ENCODE assay signal across 16 mouse cellular contexts in genomic region chr14:30326226-30326625, GRCm38 (mm10).
A peak's percentile ranks its signal among the peaks of the same experiment; 100 is the strongest.
DNase-seq lines count a peak whose midpoint lies in the region; ATAC-seq lines count a peak whose summit lies in the region.
"Had no signal": no experiment of that assay in that cellular context is flagged by ENCODE, and none has a peak within 500 bp of the region (broad histone marks: within the 10 kb centered on the region; RNA-seq: fewer than 3 reads in every experiment).

No protein-coding gene starts in this region.

- peaks cover 14% of the 10 kb centered on the region for H3K4me1 ChIP-seq in kidney, embryonic 16.5 days (ENCODE audit: insufficient read depth, low read length)
- H3K4me1 ChIP-seq in heart, embryonic 13.5 days = peaks cover 33% of the 10 kb centered on the region
- H3K4me1 ChIP-seq: hindbrain, embryonic 15.5 days had no signal

- peak overlapping the region; percentile 22; the same call in 1 of the 2 replicates for H3K27ac ChIP-seq in kidney, embryonic 16.5 days (ENCODE audit: low read length)
- H3K27ac ChIP-seq in heart, embryonic 13.5 days (replicated peaks) = peak overlapping the region; percentile 67
- H3K27ac ChIP-seq: hindbrain, embryonic 15.5 days; layer of hippocampus, adult 2 months had no signal

- H3K36me3 ChIP-seq in kidney, embryonic 16.5 days (ENCODE audit: insufficient read depth, low read length) = no peaks in the 10 kb centered on the region
- H3K36me3 ChIP-seq in heart, embryonic 13.5 days = no peaks in the 10 kb centered on the region
- H3K36me3 ChIP-seq: hindbrain, embryonic 15.5 days had no signal

- no peaks in the 10 kb centered on the region for H3K9me3 ChIP-seq in kidney, embryonic 16.5 days (ENCODE audit: low read length)
- H3K9me3 ChIP-seq in heart, embryonic 13.5 days = no peaks in the 10 kb centered on the region
- H3K9me3 ChIP-seq: hindbrain, embryonic 15.5 days had no signal

- H3K9ac ChIP-seq in kidney, embryonic 16.5 days (replicated peaks; ENCODE audit: low read length) = no peak overlapping the region
- H3K9ac ChIP-seq in heart, embryonic 13.5 days = no peak overlapping the region
- H3K9ac ChIP-seq: hindbrain, embryonic 15.5 days had no signal

- intact Hi-C loops in heart, postnatal 36 days (cut with DNase I) = no loop called here

- H3K4me3 ChIP-seq in kidney, embryonic 16.5 days (ENCODE audit: low read length) = no peak overlapping the region
- H3K4me3 ChIP-seq in heart, embryonic 13.5 days = no peak overlapping the region
- H3K4me3 ChIP-seq: erythroblast, embryonic 14.5 days; hindbrain, embryonic 15.5 days; layer of hippocampus, adult 2 months had no signal

- peak; percentile 6 for DNase-seq in heart, adult 8-10 months (ENCODE audit: low spot score)
- DNase-seq in heart, postnatal 36 days = no peak
- DNase-seq in kidney, adult 11 months = no peak
- peak; percentile 8 for DNase-seq in lung, postnatal 25 days (ENCODE audit: low spot score)
- DNase-seq in urinary bladder, postnatal 25 days (ENCODE audit: low spot score) = no peak
- DNase-seq in right cerebral cortex, postnatal 25 days = no peak
- DNase-seq: cerebellum, adult 18-20 months; liver; midbrain, embryonic 14.5 days; thymus, postnatal 4 days had no signal

- WGBS in kidney, embryonic 16.5 days = 51% methylated on average over 4 of the region's 4 CpGs
- 54% methylated on average over 4 of the region's 4 CpGs for WGBS in heart, embryonic 13.5 days

- H3K4me2 ChIP-seq in kidney, embryonic 16.5 days (replicated peaks; ENCODE audit: low read depth, low read length) = no peak overlapping the region
- H3K4me2 ChIP-seq in heart, embryonic 13.5 days = no peak overlapping the region
- H3K4me2 ChIP-seq: hindbrain, embryonic 15.5 days had no signal

- ATAC-seq in kidney, embryonic 16.5 days (ENCODE audit: low FRiP score, low TSS enrichment) = no peak
- no peak for ATAC-seq in heart, embryonic 13.5 days (ENCODE audit: extremely low read depth, insufficient number of reproducible peaks, low FRiP score, low TSS enrichment)
- ATAC-seq: Patski had no signal

- H3K27me3 ChIP-seq in kidney, embryonic 16.5 days (ENCODE audit: insufficient read depth, low read length) = no peaks in the 10 kb centered on the region
- no peaks in the 10 kb centered on the region for H3K27me3 ChIP-seq in heart, embryonic 13.5 days (replicated peaks)
- H3K27me3 ChIP-seq: hindbrain, embryonic 15.5 days had no signal

Comparison
In these comparisons a context has a peak if more than half of its experiments do, and no peak if none do; other contexts are left out.
1. DNase-seq: peak in heart, adult 8-10 months (single experiment) and lung, postnatal 25 days (single experiment); none in heart, postnatal 36 days (0 of 2), kidney, adult 11 months (single experiment), urinary bladder, postnatal 25 days (single experiment) and right cerebral cortex, postnatal 25 days (single experiment).